Mouse (Mus musculus): ENCODE results near the gene Ndrg2. TPM values are rescaled to one million over a fixed set of nuclear protein-coding genes. Genes with fewer than 3 reads are reported as not detected.

Ndrg2 gene
- polyA plus RNA-seq (2014; fragmentation: Nextera tagmentation; extraction: Ambion mirVana), result 19.2 and 21.5 TPM in 2 replicates

- DNase-seq (ENCODE audit: low spot score), result peak; percentile 49
- no peak within 1 kb of the TSS for H3K27ac ChIP-seq (ENCODE audit: low read depth, low read length)
These were observed at the start of gene Ndrg2 for GRCm38 (mm10) chr14:51913960-51914762. TSS of gene Ndrg2 (minus strand) at chr14:51914158.

GRCm38 (mm10) chr14:51960316-51960715 lies 46.4 kb upstream of the Ndrg2 start:
- Histone ChIP-seq H3K4me1 (replicated peaks; ENCODE audit: control insufficient read depth, insufficient read depth, low read length) (no peaks in the 10 kb centered on the region), H3K27ac (ENCODE audit: low read depth, low read length) (no peak overlapping the region), H3K4me3 (ENCODE audit: low read depth, low read length) (no peak overlapping the region), H3K9ac (ENCODE audit: low read depth, low read length) (no peak overlapping the region), H3K36me3 (ENCODE audit: control insufficient read depth, insufficient read depth, low read length) (no peaks in the 10 kb centered on the region), H3K9me3 (ENCODE audit: control insufficient read depth, low read length) (no peaks in the 10 kb centered on the region; the same call in 1 of the 2 replicates), H3K27me3 (replicated peaks; ENCODE audit: control insufficient read depth, insufficient read depth, low read length) (no peaks in the 10 kb centered on the region), H3K4me2 (no peak overlapping the region)
- 88% methylated on average over 2 of the region's 2 CpGs for WGBS
- DNase-seq (ENCODE audit: low spot score), result no peak
- no peak for ATAC-seq (replicated peaks; ENCODE audit: low FRiP score)

More at GRCm38 (mm10) chr14:51913960-51914762, at the start of gene Ndrg2:
- Histone ChIP-seq H3K4me1 (replicated peaks; ENCODE audit: control insufficient read depth, insufficient read depth, low read length) (peaks cover 8% of the 10 kb centered on the region), H3K27me3 (replicated peaks; ENCODE audit: control insufficient read depth, insufficient read depth, low read length) (peaks cover 13% of the 10 kb centered on the region; the same call in 1 of the 2 replicates), H3K4me3 (ENCODE audit: low read depth, low read length) (peak within 1 kb of the TSS; percentile 68), H3K9me3 (ENCODE audit: control insufficient read depth, low read length) (no peaks in the 10 kb centered on the region), H3K4me2 (peak within 1 kb of the TSS; percentile 100), H3K36me3 (ENCODE audit: control insufficient read depth, insufficient read depth, low read length) (no peaks in the 10 kb centered on the region), H3K9ac (ENCODE audit: low read depth, low read length) (peak within 1 kb of the TSS; percentile 58)
- ATAC-seq (replicated peaks; ENCODE audit: low FRiP score), result peak; percentile 39; the same call in 1 of the 2 replicates
- 6% methylated on average over 22 of the region's 23 CpGs for WGBS

- DNase-seq (ENCODE audit: low spot score) (no peak), ATAC-seq (replicated peaks; ENCODE audit: low FRiP score) (no peak)
- 75% methylated on average over 6 of the region's 6 CpGs for WGBS
- Histone ChIP-seq H3K9ac (ENCODE audit: low read depth, low read length) (no peak overlapping the region), H3K27me3 (replicated peaks; ENCODE audit: control insufficient read depth, insufficient read depth, low read length) (no peaks in the 10 kb centered on the region), H3K9me3 (ENCODE audit: control insufficient read depth, low read length) (no peaks in the 10 kb centered on the region), H3K4me1 (replicated peaks; ENCODE audit: control insufficient read depth, insufficient read depth, low read length) (0 out of 2 replicates have a peak, but pooled peaks cover 7% of the 10 kb centered on the region), H3K4me2 (no peak overlapping the region), H3K36me3 (ENCODE audit: control insufficient read depth, insufficient read depth, low read length) (no peaks in the 10 kb centered on the region), H3K27ac (ENCODE audit: low read depth, low read length) (no peak overlapping the region), H3K4me3 (ENCODE audit: low read depth, low read length) (no peak overlapping the region)
These were observed 29.4 kb upstream of the Ndrg2 start for GRCm38 (mm10) chr14:51943336-51943735.

GRCm38 (mm10) chr14:51942236-51942635 lies 28.3 kb upstream of the Ndrg2 start:
- H3K36me3 ChIP-seq (ENCODE audit: control insufficient read depth, insufficient read depth, low read length), result no peaks in the 10 kb centered on the region
- no peak overlapping the region for H3K9ac ChIP-seq (ENCODE audit: low read depth, low read length)
- H3K4me3 ChIP-seq (ENCODE audit: low read depth, low read length), result no peak overlapping the region
- H3K4me2 ChIP-seq, result no peak overlapping the region
- 0 out of 2 replicates have a peak, but pooled peaks cover 7% of the 10 kb centered on the region for H3K4me1 ChIP-seq (replicated peaks; ENCODE audit: control insufficient read depth, insufficient read depth, low read length)
- H3K9me3 ChIP-seq (ENCODE audit: control insufficient read depth, low read length), result no peaks in the 10 kb centered on the region
- no peak for ATAC-seq (replicated peaks; ENCODE audit: low FRiP score)
- H3K27ac ChIP-seq (ENCODE audit: low read depth, low read length), result no peak overlapping the region
- 44% methylated on average over 7 of the region's 7 CpGs for WGBS
- DNase-seq (ENCODE audit: low spot score), result no peak
- no peaks in the 10 kb centered on the region for H3K27me3 ChIP-seq (replicated peaks; ENCODE audit: control insufficient read depth, insufficient read depth, low read length)

GRCm38 (mm10) chr14:51941577-51941976 lies 27.6 kb upstream of the Ndrg2 start:
- Histone ChIP-seq H3K9ac (ENCODE audit: low read depth, low read length) (no peak overlapping the region), H3K9me3 (ENCODE audit: control insufficient read depth, low read length) (no peaks in the 10 kb centered on the region), H3K4me2 (no peak overlapping the region), H3K4me3 (ENCODE audit: low read depth, low read length) (no peak overlapping the region), H3K27me3 (replicated peaks; ENCODE audit: control insufficient read depth, insufficient read depth, low read length) (no peaks in the 10 kb centered on the region), H3K36me3 (ENCODE audit: control insufficient read depth, insufficient read depth, low read length) (no peaks in the 10 kb centered on the region), H3K4me1 (replicated peaks; ENCODE audit: control insufficient read depth, insufficient read depth, low read length) (0 out of 2 replicates have a peak, but pooled peaks cover 7% of the 10 kb centered on the region), H3K27ac (ENCODE audit: low read depth, low read length) (no peak overlapping the region)
- 62% methylated on average over 9 of the region's 9 CpGs for WGBS
- DNase-seq (ENCODE audit: low spot score), result no peak
- no peak for ATAC-seq (replicated peaks; ENCODE audit: low FRiP score)

- Histone ChIP-seq H3K9ac (ENCODE audit: low read depth, low read length) (no peak overlapping the region), H3K9me3 (ENCODE audit: control insufficient read depth, low read length) (no peaks in the 10 kb centered on the region), H3K27ac (ENCODE audit: low read depth, low read length) (no peak overlapping the region), H3K4me3 (ENCODE audit: low read depth, low read length) (no peak overlapping the region), H3K4me2 (no peak overlapping the region), H3K36me3 (ENCODE audit: control insufficient read depth, insufficient read depth, low read length) (no peaks in the 10 kb centered on the region), H3K4me1 (replicated peaks; ENCODE audit: control insufficient read depth, insufficient read depth, low read length) (0 out of 2 replicates have a peak, but pooled peaks cover 7% of the 10 kb centered on the region), H3K27me3 (replicated peaks; ENCODE audit: control insufficient read depth, insufficient read depth, low read length) (no peaks in the 10 kb centered on the region)
- DNase-seq (ENCODE audit: low spot score) (no peak), ATAC-seq (replicated peaks; ENCODE audit: low FRiP score) (peak; percentile 43; the same call in 1 of the 2 replicates)
- 39% methylated on average over 8 of the region's 8 CpGs for WGBS
These were observed 27.1 kb upstream of the Ndrg2 start for GRCm38 (mm10) chr14:51940944-51941560.

- ATAC-seq (replicated peaks; ENCODE audit: low FRiP score) (no peak), DNase-seq (ENCODE audit: low spot score) (no peak)
- H3K4me2 ChIP-seq, result no peak overlapping the region
These were observed 25.0 kb upstream of the Ndrg2 start for GRCm38 (mm10) chr14:51939005-51939404.

GRCm38 (mm10) chr14:51932092-51933020 lies 18.4 kb upstream of the Ndrg2 start:
- WGBS, result 54% methylated on average over 10 of the region's 10 CpGs
- Histone ChIP-seq H3K9ac (ENCODE audit: low read depth, low read length) (no peak overlapping the region), H3K27me3 (replicated peaks; ENCODE audit: control insufficient read depth, insufficient read depth, low read length) (no peaks in the 10 kb centered on the region), H3K9me3 (ENCODE audit: control insufficient read depth, low read length) (no peaks in the 10 kb centered on the region), H3K36me3 (ENCODE audit: control insufficient read depth, insufficient read depth, low read length) (no peaks in the 10 kb centered on the region), H3K4me2 (no peak overlapping the region), H3K27ac (ENCODE audit: low read depth, low read length) (no peak overlapping the region), H3K4me3 (ENCODE audit: low read depth, low read length) (no peak overlapping the region), H3K4me1 (replicated peaks; ENCODE audit: control insufficient read depth, insufficient read depth, low read length) (0 out of 2 replicates have a peak, but pooled peaks cover 3% of the 10 kb centered on the region)
- DNase-seq (ENCODE audit: low spot score) (no peak), ATAC-seq (replicated peaks; ENCODE audit: low FRiP score) (no peak)

More at GRCm38 (mm10) chr14:51939005-51939404, 25.0 kb upstream of the Ndrg2 start:
- H3K9ac ChIP-seq (ENCODE audit: low read depth, low read length), result no peak overlapping the region
- WGBS, result 82% methylated on average over 9 of the region's 9 CpGs
- H3K9me3 ChIP-seq (ENCODE audit: control insufficient read depth, low read length), result no peaks in the 10 kb centered on the region
- H3K27me3 ChIP-seq (replicated peaks; ENCODE audit: control insufficient read depth, insufficient read depth, low read length), result no peaks in the 10 kb centered on the region
- no peaks in the 10 kb centered on the region for H3K36me3 ChIP-seq (ENCODE audit: control insufficient read depth, insufficient read depth, low read length)
- H3K4me3 ChIP-seq (ENCODE audit: low read depth, low read length), result no peak overlapping the region
- H3K4me1 ChIP-seq (replicated peaks; ENCODE audit: control insufficient read depth, insufficient read depth, low read length), result 0 out of 2 replicates have a peak, but pooled peaks cover 7% of the 10 kb centered on the region
- H3K27ac ChIP-seq (ENCODE audit: low read depth, low read length), result no peak overlapping the region

Measured in liver, embryonic 11.5 days (tissue).